Mouse (Mus musculus) bone marrow macrophage, adult 2 months (primary cell): Measurements from ENCODE around the gene Fbxl17. TPM values are rescaled to one million over a fixed set of nuclear protein-coding genes. Genes with fewer than 3 reads are reported as not detected.

Source experiments
- H3K27ac ChIP-seq: 2 replicates; pipeline ENCODE4 v1.5.1; 2012; ENCODE audit warnings: low read depth, low read length; ENCODE audit not compliant: insufficient read depth
- H3K4me1 ChIP-seq: 2 replicates; pipeline ENCODE4 v1.6.1; 2012; ENCODE audit warnings: low read length; ENCODE audit not compliant: control insufficient read depth, insufficient read depth
- H3K4me3 ChIP-seq: 2 replicates; pipeline ENCODE4 v1.5.1; 2012; ENCODE audit warnings: mild to moderate bottlenecking, low read length, moderate library complexity; ENCODE audit not compliant: insufficient read depth
- CTCF ChIP-seq: IDR thresholded peaks from 2 replicates; pipeline ENCODE4 v1.5.1; 2012; ENCODE audit warnings: low read depth, mild to moderate bottlenecking, low read length, moderate library complexity
- POLR2A ChIP-seq: IDR thresholded peaks from 2 replicates; pipeline ENCODE4 v1.6.1; 2012; ENCODE audit warnings: mild to moderate bottlenecking, low read depth, low read length, borderline replicate concordance
- polyA plus RNA-seq: library from polyadenylated mRNA; stranded (reverse); fragments of >200 nt; gene quantifications from 2 replicates; pipeline ENCODE4 v1.2.4, GENCODE M21; 2012; ENCODE audit not compliant: missing spikeins, insufficient read depth, insufficient read length

Gene Fbxl17
- polyA plus RNA-seq, 1 experiment = 21.2 TPM

DNA sequence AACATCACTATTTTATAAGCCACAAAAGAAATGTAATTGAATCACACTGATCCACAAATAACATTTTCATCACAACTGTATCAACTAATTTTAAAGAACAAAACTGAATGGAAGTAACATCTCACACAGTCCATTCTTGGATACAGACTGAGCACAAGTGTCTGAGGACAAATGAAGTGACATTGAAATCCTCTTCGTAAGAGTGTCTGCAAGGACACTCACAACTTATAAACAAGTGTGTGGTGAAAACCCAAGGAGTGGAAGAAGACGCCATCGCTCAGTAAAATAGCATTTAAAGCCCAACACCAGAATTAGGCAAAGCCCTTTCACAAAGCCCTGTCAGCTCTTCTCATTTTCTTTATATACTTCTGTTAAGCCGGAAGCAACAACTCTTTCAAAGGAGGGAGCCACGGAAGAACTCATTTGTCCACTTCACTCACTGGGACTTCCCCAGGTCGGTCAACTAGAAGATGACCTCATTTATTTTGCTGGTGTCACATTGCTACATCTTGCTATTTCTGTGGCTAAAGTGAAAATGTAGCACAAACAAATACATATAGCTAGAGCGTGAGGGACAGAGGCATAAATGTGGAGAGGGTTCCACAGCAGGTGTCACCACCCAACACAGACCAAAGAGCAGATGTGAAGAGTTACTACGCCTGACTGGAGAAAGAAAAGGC is 130.0 kb downstream of the Fbxl17 start:
- Histone ChIP-seq H3K27ac (peak overlapping the region; percentile 85), H3K4me1 (peaks cover 54% of the 10 kb centered on the region), H3K4me3 (peak overlapping the region; percentile 19)
- TF ChIP-seq POLR2A (no peak), CTCF (no peak)

DNA sequence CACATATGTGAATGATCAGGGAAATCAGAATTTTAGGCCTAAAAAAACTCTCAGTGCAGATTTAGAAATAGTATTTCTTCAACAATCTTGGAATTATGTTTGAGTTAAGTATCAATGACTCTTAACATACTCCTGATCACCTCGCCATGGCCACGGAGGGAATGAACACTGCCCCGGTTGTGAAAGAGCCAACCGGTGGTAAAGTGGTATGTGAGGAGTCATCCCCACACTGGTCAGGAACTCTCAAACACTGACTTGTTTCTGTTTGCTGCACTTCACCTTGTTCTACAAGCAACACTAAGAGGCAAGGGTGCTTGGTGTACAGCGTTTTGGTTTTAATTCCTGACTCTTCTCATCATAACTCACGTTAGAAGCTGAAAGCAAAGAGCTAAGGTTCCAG is 132.3 kb downstream of the Fbxl17 start:
- no peak for TF ChIP-seq CTCF
- no peak for TF ChIP-seq POLR2A
- Histone ChIP-seq H3K27ac (no peak overlapping the region), H3K4me3 (no peak overlapping the region), H3K4me1 (peaks cover 46% of the 10 kb centered on the region)

DNA sequence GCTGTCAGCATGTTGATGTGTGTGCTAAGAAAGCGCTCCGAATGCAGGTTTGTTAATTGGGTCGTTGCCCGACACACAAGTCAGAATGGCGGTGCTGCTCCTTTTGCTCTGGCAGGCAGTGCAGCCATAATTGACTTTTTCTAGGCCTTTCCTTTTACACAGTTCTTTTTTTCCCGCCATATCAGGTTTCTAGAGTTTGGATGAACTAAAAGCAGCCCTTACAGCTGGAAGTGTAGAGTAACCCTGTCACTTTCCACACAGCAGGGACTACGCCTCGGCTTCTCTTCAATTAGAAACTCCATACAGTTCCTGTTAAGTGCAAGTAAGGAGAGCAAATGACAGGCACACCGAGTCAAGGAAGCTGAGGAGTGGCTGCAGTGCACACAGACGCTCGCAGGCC is 133.8 kb downstream of the Fbxl17 start:
- TF ChIP-seq POLR2A = no peak
- no peak for TF ChIP-seq CTCF
- no peak overlapping the region for H3K4me3 ChIP-seq
- peaks cover 42% of the 10 kb centered on the region for H3K4me1 ChIP-seq
- H3K27ac ChIP-seq = no peak overlapping the region

DNA sequence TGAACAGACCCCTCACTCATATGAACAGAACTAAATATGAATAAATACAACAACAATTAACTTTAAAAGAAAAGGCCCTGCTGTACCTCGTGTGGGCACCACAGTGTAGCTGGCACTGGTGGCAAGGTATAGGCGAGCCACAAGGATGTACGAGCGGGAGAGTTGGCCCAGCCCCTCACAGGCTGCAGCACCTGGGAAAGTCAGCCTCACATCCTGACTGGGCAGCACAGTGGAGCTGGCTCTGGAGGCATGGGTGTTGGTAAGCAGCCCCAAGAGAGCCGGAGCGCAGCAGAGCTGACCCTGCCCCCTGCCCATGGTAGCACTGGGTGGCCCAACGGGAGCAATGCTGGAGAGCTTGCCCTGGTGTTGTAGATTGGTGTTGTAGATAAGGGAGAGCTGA is 135.2 kb downstream of the Fbxl17 start:
- Histone ChIP-seq H3K4me3 (no peak overlapping the region), H3K27ac (no peak overlapping the region), H3K4me1 (peaks cover 32% of the 10 kb centered on the region)
- TF ChIP-seq CTCF (no peak), POLR2A (no peak)

DNA sequence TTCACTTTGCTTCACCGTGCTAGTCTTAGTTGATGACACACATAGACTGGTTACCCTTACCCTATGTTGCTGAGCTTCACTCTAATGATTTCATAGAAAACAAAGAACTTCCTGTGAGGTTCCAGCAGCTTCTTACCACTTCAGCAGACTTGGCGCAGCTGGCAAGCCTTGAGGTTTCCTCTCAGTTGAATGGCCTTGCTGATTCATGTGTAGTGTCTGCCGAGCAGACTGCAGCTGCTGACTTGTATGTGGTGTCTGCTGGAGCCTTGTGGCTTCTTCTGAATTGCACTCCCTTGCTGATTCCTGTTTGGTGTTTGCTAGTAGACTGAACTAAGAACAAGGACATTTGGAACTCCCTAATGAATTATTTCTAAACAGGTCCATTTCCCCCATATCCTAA is 137.6 kb downstream of the Fbxl17 start:
- Histone ChIP-seq H3K4me3 (no peak overlapping the region), H3K4me1 (peaks cover 27% of the 10 kb centered on the region), H3K27ac (no peak overlapping the region)

DNA sequence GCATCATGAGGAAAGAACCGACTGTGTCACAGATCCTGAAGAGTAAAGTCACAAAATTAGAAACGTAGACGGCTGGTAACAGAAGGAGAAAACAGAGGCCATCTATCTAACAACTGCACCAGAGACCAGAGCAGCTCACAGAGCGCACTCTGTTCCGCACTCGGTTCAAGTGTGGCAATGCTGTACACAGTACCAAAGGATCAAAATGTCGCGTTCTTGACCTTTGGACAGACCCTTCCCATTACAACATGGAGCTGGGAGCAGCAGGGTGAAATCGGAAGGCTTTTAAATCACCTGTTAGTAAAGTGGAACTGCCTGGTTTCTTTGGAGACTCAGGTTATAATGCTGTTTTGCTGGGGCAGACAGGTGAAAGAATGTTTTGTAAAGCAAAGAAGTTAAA is 138.1 kb downstream of the Fbxl17 start:
- TF ChIP-seq CTCF (no peak), POLR2A (no peak)
- Histone ChIP-seq H3K27ac (no peak overlapping the region), H3K4me3 (no peak overlapping the region), H3K4me1 (peaks cover 27% of the 10 kb centered on the region)

More for the DNA sequence above, 137.6 kb downstream of the Fbxl17 start:
- no peak for TF ChIP-seq POLR2A
- no peak for TF ChIP-seq CTCF

DNA sequence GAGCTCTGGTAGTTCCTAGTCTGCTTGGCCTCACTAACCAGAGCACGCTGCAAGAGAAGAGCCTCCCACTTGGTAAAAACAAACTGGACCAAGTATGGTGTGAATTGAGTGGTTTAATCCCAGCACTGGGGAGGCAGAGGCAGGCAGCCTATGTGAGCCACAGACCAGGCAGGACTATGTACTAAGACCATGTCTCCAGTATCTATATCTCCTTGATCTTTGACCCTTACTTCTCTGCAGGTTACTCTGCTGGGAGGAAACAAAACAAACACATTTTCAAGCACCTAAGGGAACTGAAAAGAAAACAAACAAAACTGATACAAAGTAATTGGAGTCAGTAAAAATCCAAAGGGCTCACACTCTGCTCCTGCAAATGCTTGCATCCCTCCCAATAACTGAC is 141.0 kb downstream of the Fbxl17 start:
- Histone ChIP-seq H3K27ac (no peak overlapping the region), H3K4me1 (peaks cover 23% of the 10 kb centered on the region), H3K4me3 (no peak overlapping the region)
- no peak for TF ChIP-seq POLR2A
- TF ChIP-seq CTCF = no peak

DNA sequence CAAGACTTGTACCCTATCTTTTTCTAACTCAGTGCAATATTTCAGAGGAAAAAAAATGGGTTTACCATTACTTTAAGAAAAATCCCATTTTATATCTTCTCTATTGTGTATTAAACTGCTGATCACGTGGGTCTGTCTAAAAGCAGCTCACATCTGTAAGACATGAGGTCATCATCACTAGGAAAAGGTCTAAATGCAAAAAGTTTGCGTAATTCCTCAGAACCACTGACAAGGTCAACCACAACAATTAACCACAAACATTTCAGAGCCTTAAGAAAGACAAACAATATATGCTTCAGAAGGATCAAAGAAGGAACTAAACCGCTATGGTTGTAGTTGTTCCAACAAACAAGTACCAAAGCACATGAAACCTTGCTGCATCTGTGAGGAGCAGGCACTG is 143.6 kb downstream of the Fbxl17 start:
- H3K27ac ChIP-seq = peak overlapping the region; percentile 43
- H3K4me1 ChIP-seq = peaks cover 23% of the 10 kb centered on the region
- no peak for TF ChIP-seq POLR2A
- TF ChIP-seq CTCF = no peak
- no peak overlapping the region for H3K4me3 ChIP-seq

DNA sequence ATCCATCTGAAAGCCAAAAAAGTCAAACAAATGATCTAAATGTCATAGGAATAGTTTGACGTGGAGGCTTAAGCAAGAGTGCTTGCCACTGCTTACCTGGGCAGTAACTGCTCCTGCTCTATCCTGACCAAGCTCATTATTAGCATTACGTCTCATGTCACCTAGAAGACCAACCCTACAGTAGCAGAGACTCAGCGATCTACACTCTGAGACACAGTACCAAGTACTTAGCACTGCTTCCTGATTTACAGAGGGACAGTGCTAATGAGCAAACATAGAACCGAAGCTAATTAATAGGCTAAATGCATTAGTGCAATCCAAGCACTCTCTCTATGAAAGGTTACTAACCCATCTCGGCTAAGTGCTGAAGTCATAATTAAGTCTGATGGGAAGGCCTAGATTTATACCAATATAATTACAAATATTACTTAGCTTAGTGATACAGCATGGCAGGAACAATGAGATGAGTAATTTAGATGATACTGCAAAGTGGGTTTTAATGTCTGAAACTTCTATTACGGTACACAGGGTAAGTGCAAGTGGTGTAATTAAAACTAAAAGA is 147.1 kb downstream of the Fbxl17 start:
- Histone ChIP-seq H3K4me3 (no peak overlapping the region), H3K4me1 (peaks cover 12% of the 10 kb centered on the region), H3K27ac (no peak overlapping the region)
- TF ChIP-seq POLR2A (no peak), CTCF (no peak)

DNA sequence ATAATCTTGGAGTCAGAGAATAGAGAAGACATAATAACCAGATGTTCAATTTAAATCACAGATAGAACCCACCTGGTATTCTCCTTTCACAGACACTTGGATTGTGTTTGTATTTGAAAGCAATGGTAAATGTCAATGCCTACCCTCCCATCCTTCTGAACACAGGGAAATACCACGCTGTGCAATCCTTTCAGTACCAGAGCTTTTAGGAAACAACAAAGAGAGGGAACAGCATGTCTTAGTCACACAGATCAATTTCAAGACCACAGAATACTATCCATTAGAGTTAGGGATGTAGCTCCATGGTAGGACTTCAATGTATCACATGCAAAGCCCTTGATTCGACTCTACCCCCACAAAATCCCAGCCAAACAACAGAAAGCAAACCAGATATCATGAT is 148.1 kb downstream of the Fbxl17 start:
- no peak for TF ChIP-seq POLR2A
- TF ChIP-seq CTCF = no peak
- Histone ChIP-seq H3K4me3 (no peak overlapping the region), H3K27ac (no peak overlapping the region), H3K4me1 (peaks cover 12% of the 10 kb centered on the region)
